Mouse (Mus musculus) kidney, postnatal 0 days (tissue): Measurements from ENCODE around the gene Cdkal1. TPM values are rescaled to one million over a fixed set of nuclear protein-coding genes. Genes with fewer than 3 reads are reported as not detected.
A peak's percentile ranks its signal among the peaks of the same experiment; 100 is the strongest.

Experiments used
- ATAC-seq: fragments of 200-750 bp; cut with Nextera tagmentation; replicated peaks from 2 replicates; pipeline ENCODE4 v1.8.0; 2017; ENCODE audit warnings: low read depth, moderate number of reproducible peaks, moderate TSS enrichment, moderate library complexity; ENCODE audit not compliant: low FRiP score
- DNase-seq: peaks from one replicate; pipeline ENCODE4 v3.0.0-alpha.2; 2016; ENCODE audit warnings: low spot score
- H3K27ac ChIP-seq: fragments of 300-500 bp; sonication (generic); 2 replicates; pipeline ENCODE4 v1.5.1; 2014; ENCODE audit warnings: mild to moderate bottlenecking
- H3K27me3 ChIP-seq: fragments of 300-500 bp; sonication (generic); 2 replicates; pipeline ENCODE4 v1.6.1; 2014; ENCODE audit warnings: low read length, mixed read lengths; ENCODE audit not compliant: insufficient read depth
- H3K36me3 ChIP-seq: fragments of 300-500 bp; sonication (generic); 2 replicates; pipeline ENCODE4 v1.6.1; 2014; ENCODE audit warnings: low read length, mixed read lengths; ENCODE audit not compliant: insufficient read depth
- H3K4me1 ChIP-seq: fragments of 300-500 bp; sonication (generic); replicated peaks from 2 replicates; pipeline ENCODE4 v1.6.1; 2014; ENCODE audit warnings: antibody characterized with exemption, low read length, mixed read lengths; ENCODE audit not compliant: insufficient read depth
- H3K4me2 ChIP-seq: fragments of 300-500 bp; sonication (generic); 2 replicates; pipeline ENCODE4 v1.6.1; 2014; ENCODE audit warnings: mild to moderate bottlenecking, low read length, moderate library complexity, mixed read lengths
- H3K4me3 ChIP-seq: fragments of 300-500 bp; sonication (generic); replicated peaks from 2 replicates; pipeline ENCODE4 v1.5.1; 2014; ENCODE audit warnings: low read depth, low read length
- H3K9ac ChIP-seq: fragments of 300-500 bp; sonication (generic); 2 replicates; pipeline ENCODE4 v1.6.1; 2014; ENCODE audit warnings: low read depth, low read length
- H3K9me3 ChIP-seq: fragments of 300-500 bp; sonication (generic); replicated peaks from 2 replicates; pipeline ENCODE4 v1.6.1; 2016; ENCODE audit warnings: low read length, inconsistent platforms, mixed read lengths
- CTCF ChIP-seq: IDR thresholded peaks from 2 replicates; pipeline ENCODE4 v1.5.1; 2016; ENCODE audit warnings: antibody characterized with exemption, low read depth, mild to moderate bottlenecking, moderate library complexity
- WGBS: fragments of 180-500 bp; shearing (Covaris S2); extraction: QIAGEN DNeasy Blood & Tissue Kit; methylation state at CpG from one replicate; pipeline ENCODE4 v1.1.7; 2014; 5-methylcytosine and 5-hydroxymethylcytosine counted together
- polyA plus RNA-seq: library from polyadenylated mRNA; unstranded; fragments of >200 nt; fragmentation: Nextera tagmentation; extraction: Ambion mirVana; gene quantifications from 2 replicates; pipeline ENCODE4 v1.2.1, GENCODE M21; 2015

Gene Cdkal1
- polyA plus RNA-seq, 1 experiment from 2014 or later = 30.1 TPM

GRCm38 (mm10) chr13:29690734-29691133 lies 164.7 kb downstream of the Cdkal1 start:
- no peak overlapping the region for H3K27ac ChIP-seq
- DNase-seq = no peak
- no peak overlapping the region for H3K9ac ChIP-seq

GRCm38 (mm10) chr13:29688851-29689250 lies 166.6 kb downstream of the Cdkal1 start:
- WGBS = 59% methylated on average over 6 of the region's 6 CpGs
- DNase-seq (no peak), ATAC-seq (no peak)
- Histone ChIP-seq H3K27me3 (no peaks in the 10 kb centered on the region), H3K27ac (peak overlapping the region; percentile 62; the same call in 1 of the 2 replicates), H3K4me2 (no peak overlapping the region; the same call in 1 of the 2 replicates), H3K4me1 (no peaks in the 10 kb centered on the region), H3K9me3 (no peaks in the 10 kb centered on the region), H3K9ac (no peak overlapping the region), H3K4me3 (no peak overlapping the region), H3K36me3 (no peaks in the 10 kb centered on the region)
- no peak for TF ChIP-seq CTCF

More at GRCm38 (mm10) chr13:29690734-29691133, 164.7 kb downstream of the Cdkal1 start:
- Histone ChIP-seq H3K27me3 (no peaks in the 10 kb centered on the region), H3K4me3 (no peak overlapping the region), H3K4me2 (no peak overlapping the region), H3K9me3 (no peaks in the 10 kb centered on the region), H3K36me3 (no peaks in the 10 kb centered on the region), H3K4me1 (no peaks in the 10 kb centered on the region)
- WGBS = 77% methylated on average over 7 of the region's 7 CpGs
- ATAC-seq = no peak
- TF ChIP-seq CTCF = no peak

DNA sequence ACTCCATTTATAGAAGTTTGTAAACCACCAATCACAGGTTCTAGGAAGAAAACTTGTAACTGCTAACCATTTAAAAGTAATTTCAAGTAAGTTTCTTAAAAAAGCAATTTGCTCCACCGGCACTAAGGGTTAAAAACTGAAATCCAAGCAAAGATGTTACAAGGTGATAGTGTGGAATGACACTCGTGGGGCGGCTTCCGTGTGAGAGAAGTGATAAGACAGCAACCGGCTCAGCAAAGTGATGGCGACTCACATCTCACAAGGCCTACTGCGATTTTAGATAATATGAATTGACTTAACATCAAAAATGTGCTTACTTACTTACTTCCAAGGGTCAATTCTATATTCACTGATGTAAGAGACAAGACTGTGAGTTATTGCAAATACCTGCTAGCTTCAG lies 167.6 kb downstream of the Cdkal1 start:
- 91% methylated on average over 7 of the region's 7 CpGs for WGBS
- Histone ChIP-seq H3K9ac (no peak overlapping the region), H3K4me1 (no peaks in the 10 kb centered on the region), H3K9me3 (no peaks in the 10 kb centered on the region), H3K36me3 (no peaks in the 10 kb centered on the region), H3K27ac (no peak overlapping the region), H3K27me3 (no peaks in the 10 kb centered on the region), H3K4me3 (no peak overlapping the region), H3K4me2 (no peak overlapping the region)
- ATAC-seq = no peak
- TF ChIP-seq CTCF = no peak
- no peak for DNase-seq

GRCm38 (mm10) chr13:29679479-29680186 lies 175.8 kb downstream of the Cdkal1 start:
- no peak overlapping the region for H3K4me3 ChIP-seq
- DNase-seq = peak; percentile 47
- H3K36me3 ChIP-seq = no peaks in the 10 kb centered on the region
- no peaks in the 10 kb centered on the region for H3K4me1 ChIP-seq
- 0 out of 2 replicates have a peak, but pooled peaks have one; percentile 49 for ATAC-seq
- no peaks in the 10 kb centered on the region for H3K9me3 ChIP-seq
- H3K9ac ChIP-seq = no peak overlapping the region
- no peak overlapping the region for H3K27ac ChIP-seq
- 70% methylated on average over 11 of the region's 11 CpGs for WGBS
- H3K4me2 ChIP-seq = no peak overlapping the region
- no peak for TF ChIP-seq CTCF
- H3K27me3 ChIP-seq = no peaks in the 10 kb centered on the region

GRCm38 (mm10) chr13:29677559-29677958 lies 177.9 kb downstream of the Cdkal1 start:
- H3K4me2 ChIP-seq = no peak overlapping the region
- no peak for TF ChIP-seq CTCF
- no peak for ATAC-seq
- H3K4me1 ChIP-seq = no peaks in the 10 kb centered on the region
- H3K9ac ChIP-seq = no peak overlapping the region
- no peak overlapping the region for H3K27ac ChIP-seq
- H3K9me3 ChIP-seq = no peaks in the 10 kb centered on the region
- 88% methylated on average over 4 of the region's 4 CpGs for WGBS
- no peak for DNase-seq
- H3K27me3 ChIP-seq = no peaks in the 10 kb centered on the region
- no peak overlapping the region for H3K4me3 ChIP-seq
- H3K36me3 ChIP-seq = no peaks in the 10 kb centered on the region

- no peak for DNase-seq
- Histone ChIP-seq H3K4me1 (no peaks in the 10 kb centered on the region), H3K4me2 (no peak overlapping the region), H3K36me3 (no peaks in the 10 kb centered on the region), H3K9ac (no peak overlapping the region), H3K4me3 (no peak overlapping the region), H3K27me3 (no peaks in the 10 kb centered on the region), H3K9me3 (no peaks in the 10 kb centered on the region), H3K27ac (no peak overlapping the region)
- 67% methylated on average over 3 of the region's 3 CpGs for WGBS
- ATAC-seq = no peak
- TF ChIP-seq CTCF = no peak
Observed at GRCm38 (mm10) chr13:29670626-29671025, 184.8 kb downstream of the Cdkal1 start.
